In the genomic region with DNA sequence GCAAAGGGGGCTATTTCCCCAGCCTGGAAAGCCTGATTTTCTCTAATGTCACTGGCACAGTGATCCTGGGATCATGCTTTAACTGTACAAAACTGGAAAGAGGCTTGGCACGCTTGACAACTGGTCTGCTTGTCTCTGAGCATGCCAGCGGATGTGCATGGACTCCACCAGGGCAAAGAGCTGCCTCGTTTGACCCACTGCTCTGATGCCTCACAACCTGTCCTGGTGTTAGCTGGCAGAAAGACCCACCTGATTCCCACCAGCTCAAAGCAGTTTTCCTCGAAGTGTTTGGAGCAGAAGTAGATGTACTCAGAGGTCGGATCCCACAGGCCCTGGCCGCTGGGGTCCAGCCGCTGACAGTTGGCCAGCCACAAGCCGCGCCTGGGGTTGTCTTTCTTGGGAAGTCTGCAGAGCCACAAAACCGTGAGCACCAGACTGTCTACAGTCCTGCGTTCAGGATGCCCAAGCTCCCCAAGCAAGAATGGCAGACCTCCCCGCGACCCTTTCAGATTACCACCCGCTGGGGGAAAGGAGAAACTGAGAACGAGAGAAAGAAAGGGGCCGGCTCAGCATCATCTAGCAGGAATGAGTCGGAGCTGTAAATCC, we compare ENCODE assay signal across 7 mouse cellular contexts. TPM values are rescaled to one million over a fixed set of nuclear protein-coding genes. Genes with fewer than 3 reads are reported as not detected.
A peak's percentile ranks its signal among the peaks of the same experiment; 100 is the strongest.
DNase-seq lines count a peak whose midpoint lies in the region; ATAC-seq lines count a peak whose summit lies in the region.

No protein-coding gene starts in this region.

- peak overlapping the region; percentile 96 for H3K4me2 ChIP-seq in neural tube, embryonic 11.5 days (ENCODE audit: low read depth)
- H3K4me2 ChIP-seq in kidney, embryonic 16.5 days (replicated peaks; ENCODE audit: low read depth, low read length) = peak overlapping the region; percentile 72
- H3K4me2 ChIP-seq in midbrain, embryonic 13.5 days (replicated peaks) = peak overlapping the region; percentile 91

- DNase-seq in neural tube, embryonic 11.5 days (ENCODE audit: low spot score) = no peak
- DNase-seq in neural tube, embryonic 10.5 days (ENCODE audit: extremely low spot score, low spot score) = no peak
- peak; percentile 23 for DNase-seq in forebrain, embryonic 10.5 days (ENCODE audit: extremely low spot score, low spot score)
- no peak for DNase-seq in layer of hippocampus, adult 8-10 months (ENCODE audit: low spot score in 2 of 2)
- no peak for DNase-seq in natural killer cell, adult 2 months (ENCODE audit: low spot score in 2 of 2)

- H3K27me3 ChIP-seq in neural tube, embryonic 11.5 days (ENCODE audit: control insufficient read depth, insufficient read depth, low read length) = no peaks in the 10 kb centered on the region
- H3K27me3 ChIP-seq in forebrain, embryonic 10.5 days (ENCODE audit: poor library complexity, severe bottlenecking) = no peaks in the 10 kb centered on the region
- no peaks in the 10 kb centered on the region for H3K27me3 ChIP-seq in kidney, embryonic 16.5 days (ENCODE audit: insufficient read depth, low read length)
- H3K27me3 ChIP-seq in midbrain, embryonic 13.5 days = no peaks in the 10 kb centered on the region

- peaks cover 6% of the 10 kb centered on the region; the same call in 1 of the 2 replicates for H3K4me1 ChIP-seq in neural tube, embryonic 11.5 days (ENCODE audit: control insufficient read depth, insufficient read depth, low read length)
- peaks cover 27% of the 10 kb centered on the region for H3K4me1 ChIP-seq in forebrain, embryonic 10.5 days
- peaks cover 19% of the 10 kb centered on the region for H3K4me1 ChIP-seq in kidney, embryonic 16.5 days (ENCODE audit: insufficient read depth, low read length)
- peaks cover 28% of the 10 kb centered on the region for H3K4me1 ChIP-seq in midbrain, embryonic 13.5 days (replicated peaks)

- no peaks in the 10 kb centered on the region for H3K9me3 ChIP-seq in neural tube, embryonic 11.5 days (ENCODE audit: control insufficient read depth, low read length)
- H3K9me3 ChIP-seq in forebrain, embryonic 10.5 days = no peaks in the 10 kb centered on the region
- H3K9me3 ChIP-seq in kidney, embryonic 16.5 days (ENCODE audit: low read length) = no peaks in the 10 kb centered on the region
- no peaks in the 10 kb centered on the region for H3K9me3 ChIP-seq in midbrain, embryonic 13.5 days

- peak overlapping the region; percentile 69 for H3K4me3 ChIP-seq in neural tube, embryonic 11.5 days (ENCODE audit: low read depth, low read length)
- H3K4me3 ChIP-seq in forebrain, embryonic 10.5 days = peak overlapping the region; percentile 69
- H3K4me3 ChIP-seq in kidney, embryonic 16.5 days (ENCODE audit: low read length) = peak overlapping the region; percentile 70
- peak overlapping the region; percentile 63 for H3K4me3 ChIP-seq in midbrain, embryonic 13.5 days (replicated peaks)

- H3K27ac ChIP-seq in neural tube, embryonic 11.5 days (ENCODE audit: low read depth, low read length) = peak overlapping the region; percentile 82
- H3K27ac ChIP-seq in forebrain, embryonic 10.5 days = peak overlapping the region; percentile 92
- peak overlapping the region; percentile 97 for H3K27ac ChIP-seq in kidney, embryonic 16.5 days (ENCODE audit: low read length)
- H3K27ac ChIP-seq in midbrain, embryonic 13.5 days = peak overlapping the region; percentile 98

- H3K9ac ChIP-seq in neural tube, embryonic 11.5 days (ENCODE audit: low read length) = peak overlapping the region; percentile 86
- peak overlapping the region; percentile 82 for H3K9ac ChIP-seq in kidney, embryonic 16.5 days (replicated peaks; ENCODE audit: low read length)
- H3K9ac ChIP-seq in midbrain, embryonic 13.5 days (replicated peaks) = peak overlapping the region; percentile 84

- 20% methylated on average over 17 of the region's 17 CpGs for WGBS in neural tube, embryonic 11.5 days
- 17% methylated on average over 17 of the region's 17 CpGs for WGBS in forebrain, embryonic 10.5 days
- 12% methylated on average over 17 of the region's 17 CpGs for WGBS in kidney, embryonic 16.5 days
- 17% methylated on average over 17 of the region's 17 CpGs for WGBS in midbrain, embryonic 13.5 days

- ATAC-seq in neural tube, embryonic 11.5 days (ENCODE audit: insufficient read depth, low FRiP score, low TSS enrichment) = 0 out of 2 replicates have a peak, but pooled peaks have one; percentile 5
- ATAC-seq in kidney, embryonic 16.5 days (ENCODE audit: low FRiP score, low TSS enrichment) = 0 out of 2 replicates have a peak, but pooled peaks have one; percentile 1
- ATAC-seq in midbrain, embryonic 13.5 days = peak; percentile 13; the same call in 1 of the 2 replicates

- H3K36me3 ChIP-seq in neural tube, embryonic 11.5 days (ENCODE audit: control insufficient read depth, insufficient read depth, low read length) = peaks cover 18% of the 10 kb centered on the region
- H3K36me3 ChIP-seq in forebrain, embryonic 10.5 days (replicated peaks) = peaks cover 43% of the 10 kb centered on the region
- peaks cover 37% of the 10 kb centered on the region for H3K36me3 ChIP-seq in kidney, embryonic 16.5 days (ENCODE audit: insufficient read depth, low read length)
- peaks cover 40% of the 10 kb centered on the region for H3K36me3 ChIP-seq in midbrain, embryonic 13.5 days

RNA-seq across cellular contexts. Expression of a gene that starts 0.9 kb away (rescaled TPM):
- 39.6 and 51.4 TPM in 2 replicates for polyA plus RNA-seq in neural tube, embryonic 11.5 days (2014; fragmentation: Nextera tagmentation; extraction: Ambion mirVana)
- polyA plus RNA-seq in forebrain, embryonic 10.5 days (2016; fragmentation: Nextera tagmentation; extraction: Ambion mirVana) = 51.7 and 53.4 TPM in 2 replicates
- 61.1 and 61.5 TPM in 2 replicates for polyA plus RNA-seq in kidney, embryonic 16.5 days (2015; fragmentation: Nextera tagmentation; extraction: Ambion mirVana)
- polyA plus RNA-seq in midbrain, embryonic 13.5 days (2015; fragmentation: Nextera tagmentation; extraction: Ambion mirVana) = 61.7 and 65.0 TPM in 2 replicates
- total RNA-seq in layer of hippocampus, adult 8-10 months (2022) = 10 to 100 TPM; 42.9 to 47.0 (median 45.1) TPM

RNA-seq across cellular contexts. Expression of a gene that starts 21.6 kb away (rescaled TPM):
- 87.4 and 92.7 TPM in 2 replicates for polyA plus RNA-seq in neural tube, embryonic 11.5 days (2014; fragmentation: Nextera tagmentation; extraction: Ambion mirVana)
- 78.1 and 92.3 TPM in 2 replicates for polyA plus RNA-seq in forebrain, embryonic 10.5 days (2016; fragmentation: Nextera tagmentation; extraction: Ambion mirVana)
- 102 and 113 TPM in 2 replicates for polyA plus RNA-seq in kidney, embryonic 16.5 days (2015; fragmentation: Nextera tagmentation; extraction: Ambion mirVana)
- 124 and 133 TPM in 2 replicates for polyA plus RNA-seq in midbrain, embryonic 13.5 days (2015; fragmentation: Nextera tagmentation; extraction: Ambion mirVana)
- 100 to 1,000 TPM; 194 to 222 (median 203) TPM for total RNA-seq in layer of hippocampus, adult 8-10 months (2022)

RNA-seq across cellular contexts. Expression of a gene that starts 31.0 kb away (rescaled TPM):
- 0.20 and 0.42 TPM in 2 replicates for polyA plus RNA-seq in neural tube, embryonic 11.5 days (2014; fragmentation: Nextera tagmentation; extraction: Ambion mirVana)
- polyA plus RNA-seq in forebrain, embryonic 10.5 days (2016; fragmentation: Nextera tagmentation; extraction: Ambion mirVana) = 0.26 and 0.51 TPM in 2 replicates
- polyA plus RNA-seq in kidney, embryonic 16.5 days (2015; fragmentation: Nextera tagmentation; extraction: Ambion mirVana) = 0.18 and 0.20 TPM in 2 replicates
- 0.28 and 0.55 TPM in 2 replicates for polyA plus RNA-seq in midbrain, embryonic 13.5 days (2015; fragmentation: Nextera tagmentation; extraction: Ambion mirVana)
- 1 to 10 TPM in 3 of 4 experiments, under 1 TPM in 1; 0.91 to 1.6 (median 1.4) TPM for total RNA-seq in layer of hippocampus, adult 8-10 months (2022)

RNA-seq across cellular contexts. Expression of a gene that starts 31.6 kb away (rescaled TPM):
- 0.23 and 0.41 TPM in 2 replicates for polyA plus RNA-seq in neural tube, embryonic 11.5 days (2014; fragmentation: Nextera tagmentation; extraction: Ambion mirVana)
- polyA plus RNA-seq in forebrain, embryonic 10.5 days (2016; fragmentation: Nextera tagmentation; extraction: Ambion mirVana) = 0.46 and 0.62 TPM in 2 replicates
- 1.2 TPM in 2 replicates for polyA plus RNA-seq in kidney, embryonic 16.5 days (2015; fragmentation: Nextera tagmentation; extraction: Ambion mirVana)
- polyA plus RNA-seq in midbrain, embryonic 13.5 days (2015; fragmentation: Nextera tagmentation; extraction: Ambion mirVana) = 1.0 and 1.3 TPM in 2 replicates
- 1 to 10 TPM; 1.2 to 1.9 (median 1.6) TPM for total RNA-seq in layer of hippocampus, adult 8-10 months (2022)

RNA-seq across cellular contexts. Expression of a gene that starts 40.7 kb away (rescaled TPM):
- polyA plus RNA-seq in neural tube, embryonic 11.5 days (2014; fragmentation: Nextera tagmentation; extraction: Ambion mirVana) = 0.77 and 0.88 TPM in 2 replicates
- polyA plus RNA-seq in forebrain, embryonic 10.5 days (2016; fragmentation: Nextera tagmentation; extraction: Ambion mirVana) = 1.3 and 2.8 TPM in 2 replicates
- polyA plus RNA-seq in kidney, embryonic 16.5 days (2015; fragmentation: Nextera tagmentation; extraction: Ambion mirVana) = 3.4 and 3.6 TPM in 2 replicates
- polyA plus RNA-seq in midbrain, embryonic 13.5 days (2015; fragmentation: Nextera tagmentation; extraction: Ambion mirVana) = 7.9 and 10.6 TPM in 2 replicates
- total RNA-seq in layer of hippocampus, adult 8-10 months (2022) = 100 to 1,000 TPM in 2 of 4 experiments, 10 to 100 TPM in 2; 92.5 to 137 (median 109) TPM
